Mouse (Mus musculus): ENCODE data around the gene Cdk18. TPM values are rescaled to one million over a fixed set of nuclear protein-coding genes. Genes with fewer than 3 reads are reported as not detected.

The Cdk18 gene
- total RNA-seq, 2 experiments from 2014 or later = 10.9 to 12.0 TPM

DNA sequence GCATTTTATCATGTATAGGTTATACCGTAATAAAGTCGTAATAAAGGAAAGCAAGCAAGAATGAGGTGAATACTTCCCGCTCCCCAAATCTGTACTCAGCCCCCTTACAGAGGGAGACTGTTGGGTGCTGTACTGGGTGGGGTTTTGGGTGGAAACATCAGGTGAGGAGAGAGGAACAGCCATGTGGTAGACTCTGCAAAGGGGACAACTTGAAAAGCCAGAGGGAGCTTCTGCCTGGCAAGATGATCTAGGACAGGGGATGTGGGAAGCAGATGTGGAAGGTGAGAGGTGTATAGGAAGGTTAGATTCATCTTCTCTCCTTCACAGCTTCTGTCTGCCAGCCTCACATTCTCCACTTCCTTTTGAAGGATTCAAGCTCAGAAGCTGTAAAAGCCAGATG is 68.8 kb downstream of the Cdk18 start:
- intact Hi-C loops (cut with DNase I) = no loop called here
- DNase-seq (ENCODE audit: low spot score) = no peak

- intact Hi-C loops (cut with DNase I) = loop anchor here (5.0 kb wide), 1 partner anchor 48 kb away; no protein-coding TSS in a partner anchor
- DNase-seq (ENCODE audit: low spot score) = no peak
Measured at GRCm38 (mm10) chr1:132069436-132069835, 70.0 kb downstream of the Cdk18 start.

- intact Hi-C loops (cut with DNase I) = loop anchor here (5.0 kb wide), 1 partner anchor 50 kb away; no protein-coding TSS in a partner anchor
Measured at GRCm38 (mm10) chr1:132067261-132068255, 71.9 kb downstream of the Cdk18 start, which contains the start of gene Mfsd4a. TSS of gene Mfsd4a (minus strand) at chr1:132068062.

GRCm38 (mm10) chr1:132065475-132066172 is 73.9 kb downstream of the Cdk18 start:
- intact Hi-C loops (cut with DNase I) = loop anchor here (5.0 kb wide), 1 partner anchor 52 kb away; no protein-coding TSS in a partner anchor
- no peak for DNase-seq (ENCODE audit: low spot score)

More at GRCm38 (mm10) chr1:132067261-132068255, 71.9 kb downstream of the Cdk18 start, which contains the start of gene Mfsd4a:
- no peak for DNase-seq (ENCODE audit: low spot score)

GRCm38 (mm10) chr1:132065001-132065400 is 74.5 kb downstream of the Cdk18 start:
- intact Hi-C loops (cut with DNase I) = loop anchor here (5.0 kb wide), 1 partner anchor 52 kb away; no protein-coding TSS in a partner anchor
- no peak for DNase-seq (ENCODE audit: low spot score)

GRCm38 (mm10) chr1:132063096-132063495 is 76.4 kb downstream of the Cdk18 start:
- intact Hi-C loops (cut with DNase I) = no loop called here
- no peak for DNase-seq (ENCODE audit: low spot score)

Other genes starting within 250 kb of the Cdk18 start
- gene Nucks1, start 229.2 kb downstream of the Cdk18 start, total RNA-seq (2021) = 10 to 100 TPM; 58.4 to 59.1 TPM
- 1 to 10 TPM; 3.8 to 5.2 TPM for gene Slc45a3, start 176.7 kb downstream of the Cdk18 start, total RNA-seq (2021)
- gene Elk4, start 132.1 kb downstream of the Cdk18 start, total RNA-seq (2021) = 10 to 100 TPM; 87.2 to 87.5 TPM
- 1 to 10 TPM; 1.3 to 1.6 TPM for gene Mfsd4a, start 71.6 kb downstream of the Cdk18 start, total RNA-seq (2021)
- gene Lemd1, start 51.7 kb upstream of the Cdk18 start, total RNA-seq (2021) = not detected
- gene AC124108.1, start 51.8 kb upstream of the Cdk18 start, total RNA-seq (2021) = not detected
- not detected for gene Gm10188, start 90.1 kb upstream of the Cdk18 start, total RNA-seq (2021)
- 10 to 100 TPM; 22.3 to 28.8 TPM for gene Klhdc8a, start 158.9 kb upstream of the Cdk18 start, total RNA-seq (2021)
- gene Nuak2, start 176.4 kb upstream of the Cdk18 start, total RNA-seq (2021) = 1 to 10 TPM; 4.1 to 4.3 TPM

Data from heart, postnatal 25 days (tissue).